Mouse (Mus musculus) kidney, adult 2 months (tissue): ENCODE data around the gene Asb15. TPM values are rescaled to one million over a fixed set of nuclear protein-coding genes. Genes with fewer than 3 reads are reported as not detected.

ENCODE experiments used
- DNase-seq: peaks from one replicate; pipeline ENCODE4 v3.0.0; 2021
- H3K27ac ChIP-seq: fragments of 200-500 bp; 2 replicates; pipeline ENCODE4 v1.5.1; 2012; ENCODE audit warnings: low read depth, low read length, control low read depth, inconsistent platforms; ENCODE audit not compliant: insufficient read depth
- H3K27me3 ChIP-seq: fragments of 200-500 bp; replicated peaks from 2 replicates; pipeline ENCODE4 v1.6.1; 2012; ENCODE audit warnings: mild to moderate bottlenecking, moderate library complexity, low read length, inconsistent platforms; ENCODE audit not compliant: control insufficient read depth, insufficient read depth
- H3K36me3 ChIP-seq: fragments of 200-500 bp; 2 replicates; pipeline ENCODE4 v1.6.1; 2012; ENCODE audit warnings: mild to moderate bottlenecking, moderate library complexity, low read length, inconsistent platforms; ENCODE audit not compliant: control insufficient read depth, insufficient read depth
- H3K4me1 ChIP-seq: fragments of 200-500 bp; 2 replicates; pipeline ENCODE4 v1.6.1; 2011; ENCODE audit warnings: low read length; ENCODE audit not compliant: control insufficient read depth, insufficient read depth
- H3K4me3 ChIP-seq: fragments of 200-500 bp; 2 replicates; pipeline ENCODE4 v1.5.1; 2011; ENCODE audit warnings: mild to moderate bottlenecking, low read depth, low read length, control low read depth; ENCODE audit not compliant: insufficient read depth
- CTCF ChIP-seq: fragments of 200-500 bp; conservative IDR thresholded peaks from 2 replicates; pipeline ENCODE4 v1.5.1; 2011; ENCODE audit warnings: low read depth, mild to moderate bottlenecking, control low read depth, low read length, moderate library complexity, mixed read lengths; ENCODE audit not compliant: insufficient read depth, insufficient read length
- POLR2A ChIP-seq: fragments of 200-500 bp; IDR thresholded peaks from one replicate; pipeline ENCODE4 v1.6.1; 2011; ENCODE audit warnings: low read depth, low read length, control low read depth
- WGBS: fragments of 180-500 bp; shearing (Covaris S2); methylation state at CpG from one replicate; pipeline ENCODE4 v1.1.7; 2018; 5-methylcytosine and 5-hydroxymethylcytosine counted together
- polyA plus RNA-seq: library from polyadenylated mRNA; depleted of rRNA; stranded (reverse); fragments of >200 nt; gene quantifications from 2 replicates; pipeline ENCODE4 v1.2.3, GENCODE M21; 2012

The Asb15 gene
- polyA plus RNA-seq, 1 experiment, result 3.8 TPM

GRCm38 (mm10) chr6:24606512-24606911 is 78.6 kb downstream of the Asb15 start:
- Histone ChIP-seq H3K36me3 (no peaks in the 10 kb centered on the region), H3K27me3 (no peaks in the 10 kb centered on the region), H3K27ac (no peak overlapping the region), H3K4me1 (0 out of 2 replicates have a peak, but pooled peaks cover under 1% of the 10 kb centered on the region), H3K4me3 (no peak overlapping the region)
- TF ChIP-seq CTCF (0 out of 2 replicates have a peak, but pooled peaks have one; percentile 6), POLR2A (no peak)
- no peak for DNase-seq
- 79% methylated on average over 10 of the region's 10 CpGs for WGBS

- H3K36me3 ChIP-seq, result no peaks in the 10 kb centered on the region
- 53% methylated on average over 15 of the region's 15 CpGs for WGBS
- H3K4me3 ChIP-seq, result no peak overlapping the region
- TF ChIP-seq POLR2A (no peak), CTCF (no peak)
- no peaks in the 10 kb centered on the region for H3K27me3 ChIP-seq
- DNase-seq, result no peak
- H3K27ac ChIP-seq, result no peak overlapping the region
- no peaks in the 10 kb centered on the region for H3K4me1 ChIP-seq
Observed at GRCm38 (mm10) chr6:24607531-24607930, 79.6 kb downstream of the Asb15 start.

- Histone ChIP-seq H3K27me3 (no peaks in the 10 kb centered on the region), H3K4me3 (no peak overlapping the region), H3K36me3 (peaks cover 1% of the 10 kb centered on the region; the same call in 1 of the 2 replicates), H3K4me1 (no peaks in the 10 kb centered on the region), H3K27ac (no peak overlapping the region)
- TF ChIP-seq POLR2A (no peak), CTCF (no peak)
- DNase-seq, result no peak
- WGBS, result 66% methylated on average over 4 of the region's 4 CpGs
Observed at GRCm38 (mm10) chr6:24608129-24608528, 80.2 kb downstream of the Asb15 start.

GRCm38 (mm10) chr6:24608682-24609081 is 80.7 kb downstream of the Asb15 start:
- Histone ChIP-seq H3K27ac (no peak overlapping the region), H3K36me3 (peaks cover 3% of the 10 kb centered on the region; the same call in 1 of the 2 replicates), H3K4me3 (no peak overlapping the region), H3K4me1 (no peaks in the 10 kb centered on the region), H3K27me3 (no peaks in the 10 kb centered on the region)
- DNase-seq, result no peak
- TF ChIP-seq CTCF (no peak), POLR2A (no peak)
- 94% methylated on average over 3 of the region's 3 CpGs for WGBS

- Histone ChIP-seq H3K4me1 (no peaks in the 10 kb centered on the region), H3K4me3 (no peak overlapping the region), H3K27me3 (no peaks in the 10 kb centered on the region), H3K36me3 (peaks cover 3% of the 10 kb centered on the region; the same call in 1 of the 2 replicates), H3K27ac (no peak overlapping the region)
- WGBS, result 44% methylated on average over 4 of the region's 4 CpGs
- DNase-seq, result no peak
- TF ChIP-seq CTCF, result no peak
- no peak for TF ChIP-seq POLR2A
Observed at GRCm38 (mm10) chr6:24609531-24609930, 81.6 kb downstream of the Asb15 start.

GRCm38 (mm10) chr6:24610358-24610757 is 82.4 kb downstream of the Asb15 start:
- peaks cover 6% of the 10 kb centered on the region for H3K36me3 ChIP-seq
- TF ChIP-seq CTCF (no peak), POLR2A (no peak)
- no peak overlapping the region for H3K4me3 ChIP-seq
- no peaks in the 10 kb centered on the region for H3K27me3 ChIP-seq
- no peaks in the 10 kb centered on the region for H3K4me1 ChIP-seq
- no peak overlapping the region for H3K27ac ChIP-seq
- 87% methylated on average over 4 of the region's 4 CpGs for WGBS
- no peak for DNase-seq

GRCm38 (mm10) chr6:24612074-24612755 is 84.3 kb downstream of the Asb15 start:
- Histone ChIP-seq H3K4me3 (no peak overlapping the region), H3K36me3 (peaks cover 6% of the 10 kb centered on the region), H3K27me3 (no peaks in the 10 kb centered on the region), H3K27ac (no peak overlapping the region), H3K4me1 (no peaks in the 10 kb centered on the region)
- 56% methylated on average over 7 of the region's 7 CpGs for WGBS
- TF ChIP-seq POLR2A, result no peak
- no peak for TF ChIP-seq CTCF
- peak; percentile 65 for DNase-seq
